Mouse (Mus musculus) kidney, adult 2 months (tissue): ENCODE measurements at regions not wholly inside any gene's neighbourhood (a gene's known extent, or its start where the extent isn't known, plus 50 kb on each side); places are given as distances from the start of the nearest gene placed in this dataset.

Experiments used
- CTCF ChIP-seq: fragments of 200-500 bp; conservative IDR thresholded peaks from 2 replicates; pipeline ENCODE4 v1.5.1; 2011; ENCODE audit warnings: low read depth, mild to moderate bottlenecking, control low read depth, low read length, moderate library complexity, mixed read lengths; ENCODE audit not compliant: insufficient read depth, insufficient read length
- POLR2A ChIP-seq: fragments of 200-500 bp; IDR thresholded peaks from one replicate; pipeline ENCODE4 v1.6.1; 2011; ENCODE audit warnings: low read depth, low read length, control low read depth

- TF ChIP-seq CTCF (no peak), POLR2A (no peak)
These were observed 798.1 kb downstream of the Tmem182 start for GRCm38 (mm10) chr1:41603471-41603870.
